Mouse (Mus musculus): ENCODE data around the gene Gps2. TPM values are rescaled to one million over a fixed set of nuclear protein-coding genes. Genes with fewer than 3 reads are reported as not detected.
A peak's percentile ranks its signal among the peaks of the same experiment; 100 is the strongest.
"Not testable (repeated sequence)": the region's sequence is repeated elsewhere in the genome, so short reads cannot be mapped to it uniquely, and the experiment has no call there.

The Gps2 gene
- polyA plus RNA-seq, 1 experiment from 2014 or later: 62.9 TPM

- 96% methylated on average over 17 of the region's 17 CpGs for WGBS
- no peak overlapping the region for H3K4me3 ChIP-seq (ENCODE audit: low read depth, low read length)
Measured at GRCm38 (mm10) chr11:69910781-69911560, 2.7 kb upstream of the Gps2 start.

GRCm38 (mm10) chr11:69911701-69912100, 2.0 kb upstream of the Gps2 start:
- ATAC-seq: no peak
- no peak for DNase-seq (ENCODE audit: low spot score)
- 93% methylated on average over 6 of the region's 6 CpGs for WGBS

More at GRCm38 (mm10) chr11:69910781-69911560, 2.7 kb upstream of the Gps2 start:
- no peak overlapping the region for H3K4me2 ChIP-seq (ENCODE audit: low read length)
- ATAC-seq (no peak), DNase-seq (ENCODE audit: low spot score) (no peak)
- H3K27ac ChIP-seq (ENCODE audit: low read depth, low read length): no peak overlapping the region
- peaks cover 90% of the 10 kb centered on the region for H3K36me3 ChIP-seq (ENCODE audit: control insufficient read depth, insufficient read depth, low read length)
- H3K9me3 ChIP-seq (replicated peaks; ENCODE audit: control insufficient read depth, low read length): no peaks in the 10 kb centered on the region
- no peaks in the 10 kb centered on the region for H3K27me3 ChIP-seq (replicated peaks; ENCODE audit: control insufficient read depth, insufficient read depth, low read length)
- no peak overlapping the region for H3K9ac ChIP-seq (ENCODE audit: low read length)
- peaks cover 17% of the 10 kb centered on the region for H3K4me1 ChIP-seq (ENCODE audit: control insufficient read depth, insufficient read depth, low read length)

GRCm38 (mm10) chr11:69912716-69913530, 765 bp upstream of the Gps2 start:
- Histone ChIP-seq H3K27ac (ENCODE audit: low read depth, low read length) (0 out of 2 replicates have a peak overlapping the region, but pooled peaks have one; percentile 63), H3K4me3 (ENCODE audit: low read depth, low read length) (peak overlapping the region; percentile 80), H3K36me3 (ENCODE audit: control insufficient read depth, insufficient read depth, low read length) (peaks cover 90% of the 10 kb centered on the region), H3K4me2 (ENCODE audit: low read length) (peak overlapping the region; percentile 100), H3K9ac (ENCODE audit: low read length) (peak overlapping the region; percentile 82; the same call in 1 of the 2 replicates), H3K4me1 (ENCODE audit: control insufficient read depth, insufficient read depth, low read length) (peaks cover 17% of the 10 kb centered on the region), H3K27me3 (replicated peaks; ENCODE audit: control insufficient read depth, insufficient read depth, low read length) (no peaks in the 10 kb centered on the region), H3K9me3 (replicated peaks; ENCODE audit: control insufficient read depth, low read length) (no peaks in the 10 kb centered on the region)
- DNase-seq (ENCODE audit: low spot score): no peak
- WGBS: 78% methylated on average over 15 of the region's 15 CpGs
- ATAC-seq: peak; percentile 5; the same call in 1 of the 2 replicates

More at GRCm38 (mm10) chr11:69911701-69912100, 2.0 kb upstream of the Gps2 start:
- no peak overlapping the region for H3K9ac ChIP-seq (ENCODE audit: low read length)
- H3K4me1 ChIP-seq (ENCODE audit: control insufficient read depth, insufficient read depth, low read length): peaks cover 17% of the 10 kb centered on the region
- H3K36me3 ChIP-seq (ENCODE audit: control insufficient read depth, insufficient read depth, low read length): peaks cover 90% of the 10 kb centered on the region
- no peak overlapping the region for H3K4me2 ChIP-seq (ENCODE audit: low read length)
- no peaks in the 10 kb centered on the region for H3K27me3 ChIP-seq (replicated peaks; ENCODE audit: control insufficient read depth, insufficient read depth, low read length)
- H3K27ac ChIP-seq (ENCODE audit: low read depth, low read length): no peak overlapping the region
- no peaks in the 10 kb centered on the region for H3K9me3 ChIP-seq (replicated peaks; ENCODE audit: control insufficient read depth, low read length)
- no peak overlapping the region for H3K4me3 ChIP-seq (ENCODE audit: low read depth, low read length)

- Histone ChIP-seq H3K9ac (ENCODE audit: low read length) (peak overlapping the region; percentile 82), H3K4me2 (ENCODE audit: low read length) (peak overlapping the region; percentile 100), H3K36me3 (ENCODE audit: control insufficient read depth, insufficient read depth, low read length) (peaks cover 88% of the 10 kb centered on the region), H3K27me3 (replicated peaks; ENCODE audit: control insufficient read depth, insufficient read depth, low read length) (no peaks in the 10 kb centered on the region), H3K4me1 (ENCODE audit: control insufficient read depth, insufficient read depth, low read length) (peaks cover 23% of the 10 kb centered on the region), H3K4me3 (ENCODE audit: low read depth, low read length) (peak overlapping the region; percentile 80), H3K27ac (ENCODE audit: low read depth, low read length) (peak overlapping the region; percentile 80), H3K9me3 (replicated peaks; ENCODE audit: control insufficient read depth, low read length) (no peaks in the 10 kb centered on the region)
- WGBS: 2% methylated on average over 17 of the region's 17 CpGs
- ATAC-seq: no peak
- DNase-seq (ENCODE audit: low spot score): no peak
Measured at GRCm38 (mm10) chr11:69914372-69914764, 680 bp downstream of the Gps2 start.

GRCm38 (mm10) chr11:69914917-69915430, 1.3 kb downstream of the Gps2 start:
- no peaks in the 10 kb centered on the region for H3K9me3 ChIP-seq (replicated peaks; ENCODE audit: control insufficient read depth, low read length)
- no peaks in the 10 kb centered on the region for H3K27me3 ChIP-seq (replicated peaks; ENCODE audit: control insufficient read depth, insufficient read depth, low read length)
- H3K36me3 ChIP-seq (ENCODE audit: control insufficient read depth, insufficient read depth, low read length): peaks cover 82% of the 10 kb centered on the region
- DNase-seq (ENCODE audit: low spot score) (no peak), ATAC-seq (no peak)
- peak overlapping the region; percentile 82 for H3K9ac ChIP-seq (ENCODE audit: low read length)
- 43% methylated on average over 9 of the region's 9 CpGs for WGBS
- H3K4me3 ChIP-seq (ENCODE audit: low read depth, low read length): peak overlapping the region; percentile 80
- H3K27ac ChIP-seq (ENCODE audit: low read depth, low read length): no peak overlapping the region
- peak overlapping the region; percentile 100 for H3K4me2 ChIP-seq (ENCODE audit: low read length)
- peaks cover 28% of the 10 kb centered on the region for H3K4me1 ChIP-seq (ENCODE audit: control insufficient read depth, insufficient read depth, low read length)

- WGBS: 65% methylated on average over 5 of the region's 5 CpGs
- Histone ChIP-seq H3K9ac (ENCODE audit: low read length) (no peak overlapping the region), H3K9me3 (replicated peaks; ENCODE audit: control insufficient read depth, low read length) (no peaks in the 10 kb centered on the region), H3K27me3 (replicated peaks; ENCODE audit: control insufficient read depth, insufficient read depth, low read length) (no peaks in the 10 kb centered on the region), H3K36me3 (ENCODE audit: control insufficient read depth, insufficient read depth, low read length) (peaks cover 72% of the 10 kb centered on the region), H3K4me1 (ENCODE audit: control insufficient read depth, insufficient read depth, low read length) (peaks cover 28% of the 10 kb centered on the region), H3K4me3 (ENCODE audit: low read depth, low read length) (no peak overlapping the region), H3K4me2 (ENCODE audit: low read length) (no peak overlapping the region), H3K27ac (ENCODE audit: low read depth, low read length) (no peak overlapping the region)
- DNase-seq (ENCODE audit: low spot score) (no peak), ATAC-seq (no peak)
Measured at GRCm38 (mm10) chr11:69915667-69916627, 2.3 kb downstream of the Gps2 start.

- H3K27ac ChIP-seq (ENCODE audit: low read depth, low read length); DNase-seq (ENCODE audit: low spot score); H3K4me3 ChIP-seq (ENCODE audit: low read depth, low read length); H3K4me2 ChIP-seq (ENCODE audit: low read length); ATAC-seq; H3K9ac ChIP-seq (ENCODE audit: low read length); H3K9me3 ChIP-seq (replicated peaks; ENCODE audit: control insufficient read depth, low read length); H3K27me3 ChIP-seq (replicated peaks; ENCODE audit: control insufficient read depth, insufficient read depth, low read length): not testable (repeated sequence)
- peaks cover 64% of the 10 kb centered on the region for H3K36me3 ChIP-seq (ENCODE audit: control insufficient read depth, insufficient read depth, low read length)
- peaks cover 28% of the 10 kb centered on the region for H3K4me1 ChIP-seq (ENCODE audit: control insufficient read depth, insufficient read depth, low read length)
- WGBS: 56% methylated on average over 7 of the region's 7 CpGs
Measured at GRCm38 (mm10) chr11:69916652-69917378, 3.1 kb downstream of the Gps2 start.
